Mouse (Mus musculus): ENCODE measurements around the gene Zfp358. TPM values are rescaled to one million over a fixed set of nuclear protein-coding genes. Genes with fewer than 3 reads are reported as not detected.

Gene Zfp358
- polyA plus RNA-seq (2014; fragmentation: Nextera tagmentation; extraction: Ambion mirVana) = 27.9 and 47.9 TPM in 2 replicates

GRCm38 (mm10) chr8:3492901-3493844, at the start of gene Zfp358:
Gene Zfp358, plus strand, starts transcription at chr8:3493138.
- ATAC-seq (ENCODE audit: low FRiP score, low TSS enrichment) = peak; percentile 94
- peaks cover 31% of the 10 kb centered on the region for H3K36me3 ChIP-seq (ENCODE audit: control insufficient read depth, insufficient read depth, low read length)
- H3K4me3 ChIP-seq (ENCODE audit: low read length) = peak within 1 kb of the TSS; percentile 78
- WGBS = under 1% methylated on average over 48 of the region's 64 CpGs
- H3K9ac ChIP-seq (ENCODE audit: low read depth, low read length) = peak within 1 kb of the TSS; percentile 98
- H3K4me1 ChIP-seq (ENCODE audit: control insufficient read depth, insufficient read depth, low read length) = no peaks in the 10 kb centered on the region
- peak within 1 kb of the TSS; percentile 51 for H3K4me2 ChIP-seq (replicated peaks; ENCODE audit: low read depth, low read length)
- H3K27me3 ChIP-seq (ENCODE audit: control insufficient read depth, insufficient read depth, low read length) = no peaks in the 10 kb centered on the region
- peak within 1 kb of the TSS; percentile 84 for H3K27ac ChIP-seq (ENCODE audit: low read depth, low read length)
- peaks cover 11% of the 10 kb centered on the region for H3K9me3 ChIP-seq (ENCODE audit: control insufficient read depth, low read length)

GRCm38 (mm10) chr8:3449226-3449625, 43.7 kb upstream of the Zfp358 start:
- 84% methylated on average over 2 of the region's 2 CpGs for WGBS
- peaks cover 65% of the 10 kb centered on the region for H3K36me3 ChIP-seq (ENCODE audit: control insufficient read depth, insufficient read depth, low read length)
- no peak overlapping the region for H3K27ac ChIP-seq (ENCODE audit: low read depth, low read length)
- H3K9ac ChIP-seq (ENCODE audit: low read depth, low read length) = no peak overlapping the region
- ATAC-seq (ENCODE audit: low FRiP score, low TSS enrichment) = no peak
- H3K4me1 ChIP-seq (ENCODE audit: control insufficient read depth, insufficient read depth, low read length) = no peaks in the 10 kb centered on the region
- no peaks in the 10 kb centered on the region for H3K9me3 ChIP-seq (ENCODE audit: control insufficient read depth, low read length)
- H3K4me3 ChIP-seq (ENCODE audit: low read length) = no peak overlapping the region
- H3K27me3 ChIP-seq (ENCODE audit: control insufficient read depth, insufficient read depth, low read length) = no peaks in the 10 kb centered on the region
- no peak overlapping the region for H3K4me2 ChIP-seq (replicated peaks; ENCODE audit: low read depth, low read length)

GRCm38 (mm10) chr8:3450670-3451069, 42.3 kb upstream of the Zfp358 start:
- Histone ChIP-seq H3K27me3 (ENCODE audit: control insufficient read depth, insufficient read depth, low read length) (no peaks in the 10 kb centered on the region), H3K9ac (ENCODE audit: low read depth, low read length) (no peak overlapping the region; the same call in 1 of the 2 replicates), H3K27ac (ENCODE audit: low read depth, low read length) (no peak overlapping the region), H3K36me3 (ENCODE audit: control insufficient read depth, insufficient read depth, low read length) (peaks cover 75% of the 10 kb centered on the region), H3K4me3 (ENCODE audit: low read length) (no peak overlapping the region), H3K9me3 (ENCODE audit: control insufficient read depth, low read length) (no peaks in the 10 kb centered on the region), H3K4me2 (replicated peaks; ENCODE audit: low read depth, low read length) (no peak overlapping the region), H3K4me1 (ENCODE audit: control insufficient read depth, insufficient read depth, low read length) (no peaks in the 10 kb centered on the region)
- 30% methylated on average over 5 of the region's 5 CpGs for WGBS
- no peak; the same call in 1 of the 2 replicates for ATAC-seq (ENCODE audit: low FRiP score, low TSS enrichment)

- Histone ChIP-seq H3K9me3 (ENCODE audit: control insufficient read depth, low read length) (no peaks in the 10 kb centered on the region), H3K27ac (ENCODE audit: low read depth, low read length) (no peak overlapping the region), H3K36me3 (ENCODE audit: control insufficient read depth, insufficient read depth, low read length) (peaks cover 81% of the 10 kb centered on the region), H3K27me3 (ENCODE audit: control insufficient read depth, insufficient read depth, low read length) (no peaks in the 10 kb centered on the region), H3K4me2 (replicated peaks; ENCODE audit: low read depth, low read length) (no peak overlapping the region), H3K9ac (ENCODE audit: low read depth, low read length) (no peak overlapping the region), H3K4me3 (ENCODE audit: low read length) (no peak overlapping the region), H3K4me1 (ENCODE audit: control insufficient read depth, insufficient read depth, low read length) (no peaks in the 10 kb centered on the region)
- 92% methylated on average over 25 of the region's 25 CpGs for WGBS
- no peak for ATAC-seq (ENCODE audit: low FRiP score, low TSS enrichment)
Observed at GRCm38 (mm10) chr8:3451992-3452391, 40.9 kb upstream of the Zfp358 start.

- H3K4me2 ChIP-seq (replicated peaks; ENCODE audit: low read depth, low read length) = no peak overlapping the region
- no peak for ATAC-seq (ENCODE audit: low FRiP score, low TSS enrichment)
- no peak overlapping the region for H3K9ac ChIP-seq (ENCODE audit: low read depth, low read length)
- WGBS = 78% methylated on average over 2 of the region's 2 CpGs
- 0 out of 2 replicates have a peak, but pooled peaks cover 4% of the 10 kb centered on the region for H3K4me1 ChIP-seq (ENCODE audit: control insufficient read depth, insufficient read depth, low read length)
- no peak overlapping the region for H3K27ac ChIP-seq (ENCODE audit: low read depth, low read length)
- no peaks in the 10 kb centered on the region; the same call in 1 of the 2 replicates for H3K36me3 ChIP-seq (ENCODE audit: control insufficient read depth, insufficient read depth, low read length)
- no peak overlapping the region for H3K4me3 ChIP-seq (ENCODE audit: low read length)
- no peaks in the 10 kb centered on the region for H3K27me3 ChIP-seq (ENCODE audit: control insufficient read depth, insufficient read depth, low read length)
- no peaks in the 10 kb centered on the region for H3K9me3 ChIP-seq (ENCODE audit: control insufficient read depth, low read length)
Observed at GRCm38 (mm10) chr8:3463248-3463647, 29.7 kb upstream of the Zfp358 start.

- ATAC-seq (ENCODE audit: low FRiP score, low TSS enrichment) = peak; percentile 41; the same call in 1 of the 2 replicates
- Histone ChIP-seq H3K9ac (ENCODE audit: low read depth, low read length) (no peak overlapping the region), H3K4me3 (ENCODE audit: low read length) (no peak overlapping the region), H3K4me1 (ENCODE audit: control insufficient read depth, insufficient read depth, low read length) (0 out of 2 replicates have a peak, but pooled peaks cover 4% of the 10 kb centered on the region), H3K9me3 (ENCODE audit: control insufficient read depth, low read length) (no peaks in the 10 kb centered on the region), H3K4me2 (replicated peaks; ENCODE audit: low read depth, low read length) (no peak overlapping the region), H3K27me3 (ENCODE audit: control insufficient read depth, insufficient read depth, low read length) (no peaks in the 10 kb centered on the region), H3K27ac (ENCODE audit: low read depth, low read length) (no peak overlapping the region), H3K36me3 (ENCODE audit: control insufficient read depth, insufficient read depth, low read length) (no peaks in the 10 kb centered on the region)
- WGBS = 50% methylated on average over 5 of the region's 5 CpGs
Observed at GRCm38 (mm10) chr8:3464309-3464708, 28.6 kb upstream of the Zfp358 start.

- 5% methylated on average over 32 of the region's 32 CpGs for WGBS
- Histone ChIP-seq H3K4me2 (replicated peaks; ENCODE audit: low read depth, low read length) (peak within 1 kb of the TSS; percentile 59), H3K9me3 (ENCODE audit: control insufficient read depth, low read length) (no peaks in the 10 kb centered on the region), H3K27ac (ENCODE audit: low read depth, low read length) (peak within 1 kb of the TSS; percentile 69), H3K4me1 (ENCODE audit: control insufficient read depth, insufficient read depth, low read length) (0 out of 2 replicates have a peak, but pooled peaks cover 4% of the 10 kb centered on the region), H3K9ac (ENCODE audit: low read depth, low read length) (peak within 1 kb of the TSS; percentile 66), H3K36me3 (ENCODE audit: control insufficient read depth, insufficient read depth, low read length) (no peaks in the 10 kb centered on the region), H3K4me3 (ENCODE audit: low read length) (peak within 1 kb of the TSS; percentile 51), H3K27me3 (ENCODE audit: control insufficient read depth, insufficient read depth, low read length) (no peaks in the 10 kb centered on the region)
- ATAC-seq (ENCODE audit: low FRiP score, low TSS enrichment) = peak; percentile 95
Observed at GRCm38 (mm10) chr8:3467006-3467885, 25.7 kb upstream of the Zfp358 start, which contains the start of gene Pex11g. Gene Pex11g, minus strand, starts transcription at chr8:3467680.

- no peaks in the 10 kb centered on the region for H3K27me3 ChIP-seq (ENCODE audit: control insufficient read depth, insufficient read depth, low read length)
- peak overlapping the region; percentile 69 for H3K27ac ChIP-seq (ENCODE audit: low read depth, low read length)
- 0 out of 2 replicates have a peak, but pooled peaks cover 4% of the 10 kb centered on the region for H3K4me1 ChIP-seq (ENCODE audit: control insufficient read depth, insufficient read depth, low read length)
- H3K36me3 ChIP-seq (ENCODE audit: control insufficient read depth, insufficient read depth, low read length) = no peaks in the 10 kb centered on the region
- no peak for ATAC-seq (ENCODE audit: low FRiP score, low TSS enrichment)
- 57% methylated on average over 9 of the region's 9 CpGs for WGBS
- no peaks in the 10 kb centered on the region for H3K9me3 ChIP-seq (ENCODE audit: control insufficient read depth, low read length)
- H3K9ac ChIP-seq (ENCODE audit: low read depth, low read length) = peak overlapping the region; percentile 66
- peak overlapping the region; percentile 59 for H3K4me2 ChIP-seq (replicated peaks; ENCODE audit: low read depth, low read length)
- peak overlapping the region; percentile 51 for H3K4me3 ChIP-seq (ENCODE audit: low read length)
Observed at GRCm38 (mm10) chr8:3467886-3468545, 24.9 kb upstream of the Zfp358 start.
